Mouse (Mus musculus) central nervous system, embryonic 18 days (tissue): ENCODE results near the gene Cercam. TPM values are rescaled to one million over a fixed set of nuclear protein-coding genes. Genes with fewer than 3 reads are reported as not detected.

Experiments
- polyA plus RNA-seq: library from polyadenylated mRNA; depleted of rRNA; stranded (reverse); fragments of >200 nt; gene quantifications from 2 replicates; pipeline ENCODE4 v1.2.3, GENCODE M21; 2012; rRNA removed

Gene Cercam
- polyA plus RNA-seq = 16.8 and 17.5 TPM in 2 replicates

GRCm38 (mm10) chr2:29868949-29869645 is at the start of gene Cercam:
Cercam (plus strand) TSS chr2:29869164.

DNA sequence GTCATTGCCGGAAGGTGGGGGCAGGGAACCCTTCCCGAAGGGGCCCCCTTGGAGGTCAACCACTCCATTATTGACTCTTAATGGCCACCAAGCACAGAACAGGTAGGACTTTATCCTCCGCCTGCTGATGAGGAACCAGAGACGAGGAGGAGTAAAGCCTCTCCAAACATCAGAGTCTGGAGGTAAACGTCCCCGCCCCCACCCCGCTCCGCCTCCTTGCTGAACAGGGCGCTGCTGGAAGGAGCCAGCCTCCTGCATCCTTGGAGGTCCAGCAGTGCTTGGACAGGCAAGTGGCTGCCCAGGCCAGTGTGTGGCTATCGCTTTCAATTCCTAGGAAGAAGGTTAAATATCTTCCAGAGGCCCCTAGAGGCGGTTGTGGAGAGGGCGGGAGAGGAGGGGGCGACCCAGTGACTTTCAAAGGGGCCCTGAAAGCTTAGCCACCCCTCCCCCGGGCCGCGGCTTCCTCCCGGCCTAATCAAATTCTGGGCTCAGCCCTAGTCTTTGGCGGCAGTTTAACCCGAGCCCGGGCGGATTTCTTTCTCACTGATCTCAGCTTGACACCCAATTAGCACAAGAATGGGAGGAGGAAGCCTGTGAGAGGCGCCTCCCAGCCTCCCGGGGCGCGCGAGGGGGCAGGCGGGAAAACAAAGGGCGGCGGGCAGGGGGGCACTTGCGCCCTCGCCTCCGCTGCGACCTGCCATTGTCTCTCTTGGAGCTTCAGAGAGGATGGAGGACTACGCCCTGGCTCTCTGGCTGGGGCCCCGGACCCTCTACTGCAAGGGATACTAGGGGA is 48.7 kb upstream of the Cercam start, which contains the start of gene Urm1:
Gene Urm1, plus strand, starts transcription at position 51 of the 793 bp plus-strand sequence.

DNA sequence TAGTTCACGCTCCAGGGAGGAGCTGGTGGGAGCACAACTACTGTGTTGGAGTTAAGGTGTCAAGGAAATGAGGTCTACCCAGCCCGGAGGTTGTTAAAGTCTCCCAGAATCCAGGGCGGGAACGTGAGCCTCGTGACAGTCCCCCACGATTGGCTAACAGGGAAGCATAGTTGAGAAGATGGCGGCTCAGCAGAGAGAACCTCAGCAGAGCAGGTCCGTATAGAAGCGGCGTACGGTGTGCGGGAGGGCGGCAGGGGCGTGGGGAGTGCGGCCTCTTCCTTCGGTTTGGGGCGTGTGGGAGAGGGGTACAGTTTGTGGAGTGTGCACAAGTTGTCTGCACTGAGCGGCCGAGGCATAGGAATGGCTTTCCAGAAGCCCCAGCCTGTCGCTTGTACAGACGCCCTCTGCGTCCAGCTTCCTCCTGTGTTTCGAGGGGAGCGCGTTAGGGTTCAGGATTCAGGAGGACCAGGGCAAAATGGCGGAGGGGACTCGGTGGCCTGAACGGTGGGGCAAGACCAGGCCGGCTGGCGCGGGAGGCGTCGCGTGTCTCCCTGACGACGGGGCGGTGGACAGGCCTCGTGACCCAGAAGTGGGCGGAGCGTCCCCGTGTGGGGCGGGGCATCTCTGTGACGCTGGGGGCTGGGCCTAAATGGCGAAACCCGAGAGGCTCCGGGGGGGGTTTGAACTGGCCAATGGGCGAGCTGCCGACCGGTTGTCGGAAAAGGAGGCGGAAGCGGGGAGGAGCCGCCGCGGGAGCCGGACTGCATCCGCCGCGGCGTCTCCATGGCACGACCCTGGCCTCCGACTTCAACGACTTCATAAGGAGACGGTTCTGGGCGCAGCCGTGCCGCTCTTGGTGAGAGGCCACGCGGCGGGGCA is 20.3 kb downstream of the Cercam start, which contains the start of gene Odf2:
Gene Odf2, plus strand, starts transcription at position 156 of the 879 bp plus-strand sequence.

Other genes starting within 250 kb of the Cercam start
- gene Rapgef1, start 249.4 kb upstream of the Cercam start, polyA plus RNA-seq = 83.0 and 88.8 TPM in 2 replicates
- gene Gm13420, start 117.5 kb upstream of the Cercam start, polyA plus RNA-seq = 0.32 and 0.35 TPM in 2 replicates
- gene Gm13547, start 109.9 kb upstream of the Cercam start, polyA plus RNA-seq = not detected in 2 replicates
- gene Coq4, start 81.7 kb upstream of the Cercam start, polyA plus RNA-seq = 39.2 and 42.0 TPM in 2 replicates
- gene Trub2, start 80.7 kb upstream of the Cercam start, polyA plus RNA-seq = 33.6 and 35.1 TPM in 2 replicates
- gene Slc27a4, start 66.5 kb upstream of the Cercam start, polyA plus RNA-seq = 73.3 and 74.1 TPM in 2 replicates
- gene Urm1, start 49.1 kb upstream of the Cercam start, polyA plus RNA-seq = 64.7 and 70.3 TPM in 2 replicates
- gene Odf2, start 20.1 kb downstream of the Cercam start, polyA plus RNA-seq = 105 and 107 TPM in 2 replicates
- gene Gle1, start 66.3 kb downstream of the Cercam start, polyA plus RNA-seq = 50.9 and 59.4 TPM in 2 replicates
- 855 and 873 TPM in 2 replicates for gene Sptan1, start 96.4 kb downstream of the Cercam start, polyA plus RNA-seq
- gene Wdr34, start 179.7 kb downstream of the Cercam start, polyA plus RNA-seq = 78.0 and 78.2 TPM in 2 replicates
- 240 and 244 TPM in 2 replicates for gene Set, start 188.2 kb downstream of the Cercam start, polyA plus RNA-seq
- 2.5 and 3.6 TPM in 2 replicates for gene Pkn3, start 208.5 kb downstream of the Cercam start, polyA plus RNA-seq
- 33.2 and 34.5 TPM in 2 replicates for gene Zdhhc12, start 224.5 kb downstream of the Cercam start, polyA plus RNA-seq